Mouse (Mus musculus): ENCODE results near the gene Ptov1.

Ptov1 gene

GRCm38 (mm10) chr7:44857042-44857552, 12.5 kb downstream of the Ptov1 start, which contains the start of gene Pnkp:
Gene Pnkp, plus strand, starts transcription at chr7:44857139.
- DNase-seq, result peak; percentile 88 to 89

DNA sequence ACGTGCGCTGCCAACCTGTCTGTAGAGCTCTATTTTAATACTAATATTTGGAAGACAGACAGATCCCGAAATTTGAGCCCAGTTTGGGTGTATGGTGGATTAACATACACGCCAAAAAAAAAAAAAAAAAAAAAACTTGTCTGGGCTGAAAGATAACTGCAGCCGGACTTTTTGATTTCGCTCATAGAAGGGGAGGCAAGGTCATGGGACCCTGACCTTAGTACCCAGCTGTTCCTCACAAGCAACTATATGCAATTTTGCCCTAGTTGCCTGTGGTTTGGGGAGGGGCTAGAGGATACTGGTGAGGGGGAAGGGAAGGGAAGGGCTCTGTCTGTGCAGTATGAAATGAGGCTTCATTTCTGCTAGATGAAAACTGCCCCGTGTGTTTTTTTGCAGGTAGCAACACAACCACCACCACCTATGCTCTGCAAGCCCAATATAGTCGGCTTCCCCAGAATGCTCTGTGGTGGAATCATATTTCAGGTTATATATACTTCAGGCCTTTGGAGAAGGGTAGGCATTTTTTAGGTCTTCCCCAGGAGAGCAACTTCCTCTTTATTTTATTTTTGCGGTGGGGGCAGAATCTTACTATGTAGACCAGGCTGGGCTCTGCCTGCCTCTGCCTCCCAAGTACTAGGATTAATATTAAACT, 13.2 kb downstream of the Ptov1 start:
- DNase-seq, result no peak

DNA sequence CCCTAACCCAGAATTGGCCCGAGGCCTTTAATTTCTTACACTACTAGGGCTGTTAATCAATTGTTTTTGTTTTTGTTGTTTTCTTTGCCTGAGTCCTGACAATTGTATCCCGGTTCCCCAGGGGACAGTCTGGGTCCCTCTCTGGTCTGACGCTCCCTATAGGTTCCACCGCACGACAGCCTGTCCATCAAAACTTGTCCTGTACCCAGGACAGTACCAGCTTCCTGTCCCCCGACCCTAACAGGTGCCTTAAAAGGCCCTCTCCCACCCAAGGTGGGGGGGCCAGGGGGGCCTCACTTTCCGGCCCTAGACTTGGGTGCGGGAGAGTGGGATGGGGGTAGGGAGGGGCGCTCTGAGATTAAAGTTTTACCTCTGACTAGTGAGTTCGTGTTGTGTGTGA, 14.6 kb downstream of the Ptov1 start:
- no peak for DNase-seq

- DNase-seq, result peak; percentile 84 to 86
Measured at GRCm38 (mm10) chr7:44854356-44855031, 15.1 kb downstream of the Ptov1 start.

DNA sequence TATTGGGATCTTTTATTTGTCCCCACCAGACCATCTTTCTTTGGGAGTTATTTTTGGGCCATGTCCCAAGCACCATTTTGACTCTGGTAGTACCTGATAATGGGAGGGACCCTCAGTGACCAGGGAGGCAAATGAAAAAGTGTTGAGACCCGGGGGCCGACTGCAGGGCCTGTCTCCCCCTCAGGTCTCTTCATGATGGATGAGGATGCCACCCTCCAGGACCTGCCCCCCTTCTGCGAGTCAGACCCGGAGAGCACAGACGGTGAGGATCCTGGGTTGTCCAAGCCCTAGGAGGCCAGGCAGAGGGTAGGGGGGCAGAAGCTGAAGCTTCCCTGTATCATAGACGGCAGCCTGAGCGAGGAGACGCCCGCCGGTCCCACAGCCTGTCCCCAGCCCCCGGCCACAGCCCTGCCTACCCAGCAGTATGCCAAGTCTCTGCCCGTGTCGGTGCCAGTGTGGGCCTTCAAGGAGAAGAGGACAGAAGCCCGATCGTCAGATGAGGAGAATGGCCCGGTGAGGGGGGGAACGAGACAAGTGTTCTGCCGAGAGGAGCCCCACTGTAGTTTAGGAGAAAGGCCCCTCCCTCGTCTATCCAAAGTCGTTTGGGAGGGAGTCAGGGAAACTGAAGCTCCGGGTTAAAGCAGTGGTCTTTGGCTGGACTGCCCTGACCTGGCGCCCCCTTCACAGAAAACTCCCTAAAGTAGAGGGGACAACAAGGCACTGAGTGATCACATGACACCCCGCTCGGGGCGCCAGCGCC, 15.8 kb downstream of the Ptov1 start:
- DNase-seq, result peak in 1 of 2 experiments; percentile 54

- DNase-seq, result no peak
Measured at GRCm38 (mm10) chr7:44853065-44853464, 16.5 kb downstream of the Ptov1 start.

- no peak for DNase-seq
Measured at GRCm38 (mm10) chr7:44852259-44853027, 17.1 kb downstream of the Ptov1 start.

DNA sequence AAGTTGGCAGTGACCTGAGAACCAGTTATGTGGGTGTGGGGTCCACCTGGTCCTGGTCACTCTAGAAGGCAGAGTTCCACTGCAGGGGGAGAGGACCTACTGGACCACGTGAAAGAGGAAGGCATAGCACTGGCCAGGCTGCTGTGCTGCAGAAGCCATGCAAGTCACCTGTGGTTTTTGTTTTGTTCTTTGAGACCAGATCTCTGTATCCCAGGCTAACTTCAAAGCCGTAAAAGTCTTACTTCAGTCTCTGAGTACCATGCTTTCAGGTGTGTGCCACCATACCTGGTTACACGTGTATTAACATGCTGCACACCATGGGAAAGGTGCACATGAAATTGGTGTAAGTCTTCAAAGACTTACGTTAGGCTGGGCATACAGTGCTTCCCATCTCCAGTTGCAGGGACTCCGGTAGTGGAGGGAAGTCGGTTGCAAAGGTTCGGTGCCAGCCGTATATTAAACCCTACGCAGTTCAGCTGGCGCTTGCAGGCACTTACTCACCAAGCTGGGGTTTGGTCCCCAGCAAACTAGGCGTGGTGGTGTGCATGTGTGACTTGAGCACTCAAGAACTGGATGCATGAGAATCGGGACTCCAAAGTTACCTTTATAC, 17.9 kb downstream of the Ptov1 start:
- DNase-seq, result no peak

DNA sequence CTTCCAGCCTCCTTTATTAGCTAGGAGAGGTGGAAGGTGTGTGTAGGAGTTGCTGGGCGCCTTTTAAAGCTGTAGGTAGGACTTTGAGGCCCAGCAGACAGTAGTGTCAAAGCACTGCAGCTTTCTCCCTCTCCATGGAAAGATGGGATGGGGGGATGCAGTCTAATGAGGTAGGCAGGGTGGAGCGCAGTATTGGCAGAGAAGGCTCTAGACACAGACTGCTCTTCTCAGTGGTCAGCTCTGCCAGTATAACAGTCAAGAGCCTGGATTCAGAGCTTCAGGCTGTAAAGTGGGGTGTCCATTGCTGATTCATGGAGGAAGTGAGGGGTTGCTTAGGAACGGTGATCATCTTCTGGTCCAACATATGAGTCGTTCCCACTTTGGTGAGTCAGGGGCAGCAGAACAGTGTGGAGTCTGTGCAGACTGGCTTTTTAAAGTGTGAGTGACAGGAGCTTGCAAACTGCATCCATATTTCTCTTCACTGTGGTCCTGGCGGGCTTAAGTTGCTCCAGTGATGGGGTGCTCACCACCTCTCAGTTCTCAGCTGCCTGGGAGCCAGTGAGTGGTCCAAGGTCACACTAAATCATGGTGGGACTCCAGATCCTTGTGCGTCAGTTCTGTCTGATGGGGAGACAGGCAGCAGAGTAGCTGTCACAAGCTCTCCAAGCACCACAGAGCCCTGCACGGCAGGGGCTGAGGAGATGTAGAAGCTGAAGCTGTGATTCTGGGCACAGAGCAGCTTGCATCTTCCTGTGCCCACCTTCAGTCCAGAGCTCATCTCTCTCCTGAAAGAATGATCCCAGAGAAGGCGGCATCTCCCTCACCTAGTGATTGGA, 18.6 kb downstream of the Ptov1 start:
- no peak for DNase-seq

DNA sequence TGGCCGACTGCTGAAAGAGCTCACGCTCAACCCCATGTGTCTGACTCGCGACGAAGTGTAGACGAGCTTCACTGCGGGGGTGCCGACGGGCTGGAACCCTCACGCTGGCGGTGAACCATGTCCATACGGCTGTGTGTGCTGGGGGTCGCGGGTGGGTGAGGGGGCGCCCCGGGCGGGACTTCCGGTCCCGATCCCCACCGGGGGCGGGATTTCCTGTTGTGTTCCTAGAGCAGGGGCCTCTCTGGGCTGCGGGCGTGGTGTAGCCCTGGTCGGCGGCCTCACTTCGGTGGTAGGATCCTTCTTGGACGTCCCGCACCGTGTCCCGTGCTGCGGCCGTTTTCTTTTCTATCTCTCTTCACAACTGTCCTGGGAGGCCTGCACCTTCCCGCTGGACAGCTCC, 19.4 kb downstream of the Ptov1 start:
- DNase-seq, result peak; percentile 89

- DNase-seq, result peak; percentile 91 to 93
Measured at GRCm38 (mm10) chr7:44849416-44850111, 20.0 kb downstream of the Ptov1 start.

DNA sequence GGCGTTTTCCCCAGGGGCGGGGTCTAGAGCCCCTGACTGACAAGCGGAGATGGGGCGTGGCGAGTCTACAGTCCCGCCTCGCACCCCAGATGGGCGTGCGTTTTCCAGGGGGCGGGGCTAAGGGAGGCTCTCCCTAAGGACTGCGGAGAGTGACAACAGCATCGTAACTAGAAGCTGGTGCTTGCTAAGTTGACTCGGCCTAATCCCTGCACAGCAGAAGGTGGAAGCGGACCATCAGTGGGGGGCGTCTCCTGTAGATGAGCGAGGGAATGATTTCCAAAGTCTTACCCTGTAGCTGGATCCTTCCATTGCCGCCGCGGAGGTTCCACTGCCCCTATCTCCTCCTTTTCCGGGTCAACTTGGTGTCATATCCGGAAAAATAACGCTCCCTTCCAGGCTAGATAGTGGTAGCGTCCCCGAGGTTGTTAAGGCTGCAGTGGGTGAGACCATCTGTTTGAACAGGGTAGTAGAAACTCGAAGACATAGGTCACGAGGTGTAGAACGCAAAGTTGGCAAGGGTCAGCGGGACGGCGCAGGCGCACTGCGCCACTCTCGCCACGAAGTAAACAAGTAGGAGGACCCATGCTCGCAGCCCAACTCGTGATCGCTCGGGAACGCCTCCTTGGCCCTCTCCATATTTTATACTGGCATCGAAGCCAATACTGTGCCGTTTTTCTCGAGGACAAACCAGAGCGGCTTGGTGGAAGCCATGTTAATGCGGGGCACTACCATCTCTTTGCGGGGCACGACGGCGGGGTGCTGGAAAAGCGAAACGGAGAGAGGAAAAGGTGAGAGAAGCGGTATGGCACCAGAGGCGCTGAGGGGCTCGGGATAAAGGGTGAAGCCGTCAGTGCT, 20.8 kb downstream of the Ptov1 start, which contains the start of the genes Akt1s1 and Tbc1d17:
TSS of gene Akt1s1 (plus strand) at position 431 of the 855 bp plus-strand sequence.
TSS of gene Tbc1d17 (minus strand) at position 519 of the 855 bp plus-strand sequence.
- peak; percentile 99 to 100 for DNase-seq

GRCm38 (mm10) chr7:44847772-44848171, 21.8 kb downstream of the Ptov1 start:
- DNase-seq, result peak in 1 of 2 experiments; percentile 40

DNA sequence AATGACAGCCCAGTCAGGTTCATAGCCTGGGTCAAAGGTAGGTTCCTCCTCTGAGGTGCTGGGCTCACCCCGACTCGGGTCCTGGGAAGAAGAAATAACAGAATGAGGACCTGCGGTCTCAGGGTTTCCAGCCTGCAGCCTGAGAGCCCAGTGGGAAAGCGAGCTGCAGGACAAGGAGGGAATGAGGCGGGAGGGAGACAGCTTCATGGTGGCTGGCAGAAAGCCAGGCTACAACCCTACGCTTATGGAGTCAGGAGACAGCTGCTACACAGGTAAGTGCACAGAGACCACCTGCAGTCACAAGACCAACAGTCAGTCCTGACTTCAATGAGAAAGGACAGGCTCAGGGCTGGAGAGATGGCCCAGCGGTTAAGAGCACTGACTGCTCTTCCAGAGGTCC, 22.8 kb downstream of the Ptov1 start:
- DNase-seq, result peak in 1 of 2 experiments; percentile 44

DNA sequence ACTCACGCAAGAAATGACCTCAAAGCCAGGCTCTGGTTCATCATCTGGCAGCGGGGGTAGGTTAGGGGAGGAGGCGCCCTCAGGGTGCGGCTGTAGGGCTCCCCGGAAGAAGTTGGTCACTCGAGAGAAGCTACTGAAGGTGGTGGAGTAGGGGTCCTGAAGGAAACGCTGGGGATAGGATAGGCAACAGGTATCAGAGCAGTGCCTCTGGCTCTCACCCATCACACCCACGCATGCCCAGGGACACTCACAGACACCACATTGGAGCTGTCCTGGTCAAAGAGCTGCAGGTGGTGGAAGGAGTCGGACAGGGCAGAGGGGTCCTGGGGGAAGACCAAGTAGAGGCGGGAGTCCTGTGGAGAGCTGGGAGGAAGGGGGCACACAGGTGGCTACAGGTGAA, 24.6 kb downstream of the Ptov1 start:
- peak in 1 of 2 experiments; percentile 3 for DNase-seq

- no peak for DNase-seq
Measured at GRCm38 (mm10) chr7:44841825-44842463, 27.6 kb downstream of the Ptov1 start.

- DNase-seq, result no peak
Measured at GRCm38 (mm10) chr7:44840426-44840825, 29.2 kb downstream of the Ptov1 start.

DNA sequence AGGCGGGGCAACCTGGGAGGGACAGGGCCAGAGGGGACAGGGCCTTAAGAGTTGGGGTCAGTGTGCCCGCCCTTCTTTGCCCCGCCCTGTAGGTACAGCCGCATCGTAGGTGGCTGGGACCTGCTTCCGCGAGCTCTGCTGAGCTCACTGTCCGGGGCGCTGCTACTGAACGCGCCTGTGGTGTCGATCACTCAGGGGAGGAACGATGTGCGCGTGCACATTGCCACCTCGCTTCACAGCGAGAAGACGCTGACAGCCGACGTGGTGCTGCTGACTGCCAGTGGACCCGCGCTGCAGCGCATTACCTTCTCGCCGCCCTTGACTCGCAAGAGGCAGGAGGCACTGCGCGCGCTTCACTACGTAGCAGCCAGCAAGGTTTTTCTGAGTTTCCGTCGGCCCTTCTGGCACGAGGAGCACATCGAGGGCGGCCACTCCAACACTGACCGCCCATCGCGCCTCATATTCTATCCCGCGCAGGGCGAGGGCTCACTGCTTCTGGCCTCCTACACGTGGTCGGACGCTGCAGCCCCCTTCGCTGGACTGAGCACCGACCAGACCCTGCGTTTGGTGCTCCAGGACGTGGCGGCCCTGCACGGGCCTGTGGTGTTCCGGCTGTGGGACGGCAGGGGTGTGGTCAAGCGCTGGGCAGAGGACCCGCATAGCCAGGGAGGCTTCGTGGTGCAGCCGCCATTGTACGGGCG, 29.9 kb downstream of the Ptov1 start:
- DNase-seq, result peak in 1 of 2 experiments; percentile 52
